Mouse (Mus musculus): Measurements from ENCODE around the gene Prkar1b. TPM values are rescaled to one million over a fixed set of nuclear protein-coding genes. Genes with fewer than 3 reads are reported as not detected.

The Prkar1b gene
- polyA plus RNA-seq, 1 experiment from 2014 or later: 25.8 TPM

- Histone ChIP-seq H3K9me3 (replicated peaks; ENCODE audit: control insufficient read depth, low read length) (no peaks in the 10 kb centered on the region), H3K27me3 (ENCODE audit: control insufficient read depth, insufficient read depth, low read length) (no peaks in the 10 kb centered on the region), H3K4me3 (replicated peaks; ENCODE audit: low read length) (no peak overlapping the region), H3K9ac (ENCODE audit: low read length) (no peak overlapping the region), H3K27ac (ENCODE audit: low read length) (no peak overlapping the region), H3K4me1 (ENCODE audit: control insufficient read depth, insufficient read depth, low read length) (no peaks in the 10 kb centered on the region), H3K4me2 (ENCODE audit: low read depth, low read length) (no peak overlapping the region), H3K36me3 (ENCODE audit: control insufficient read depth, insufficient read depth, low read length) (no peaks in the 10 kb centered on the region)
- 31% methylated on average over 7 of the region's 7 CpGs for WGBS
- no peak for ATAC-seq (ENCODE audit: insufficient read depth, low FRiP score)
These were observed 82.8 kb downstream of the Prkar1b start for GRCm38 (mm10) chr5:139066861-139067614.

GRCm38 (mm10) chr5:139064611-139065010 is 85.2 kb downstream of the Prkar1b start:
- no peak for ATAC-seq (ENCODE audit: insufficient read depth, low FRiP score)
- Histone ChIP-seq H3K9ac (ENCODE audit: low read length) (no peak overlapping the region), H3K4me3 (replicated peaks; ENCODE audit: low read length) (no peak overlapping the region), H3K4me1 (ENCODE audit: control insufficient read depth, insufficient read depth, low read length) (no peaks in the 10 kb centered on the region), H3K4me2 (ENCODE audit: low read depth, low read length) (no peak overlapping the region), H3K27ac (ENCODE audit: low read length) (no peak overlapping the region), H3K36me3 (ENCODE audit: control insufficient read depth, insufficient read depth, low read length) (no peaks in the 10 kb centered on the region), H3K9me3 (replicated peaks; ENCODE audit: control insufficient read depth, low read length) (no peaks in the 10 kb centered on the region), H3K27me3 (ENCODE audit: control insufficient read depth, insufficient read depth, low read length) (no peaks in the 10 kb centered on the region)
- WGBS: 53% methylated on average over 5 of the region's 5 CpGs

GRCm38 (mm10) chr5:139061680-139062079 is 88.1 kb downstream of the Prkar1b start:
- no peaks in the 10 kb centered on the region for H3K36me3 ChIP-seq (ENCODE audit: control insufficient read depth, insufficient read depth, low read length)
- ATAC-seq (ENCODE audit: insufficient read depth, low FRiP score): no peak
- no peaks in the 10 kb centered on the region for H3K4me1 ChIP-seq (ENCODE audit: control insufficient read depth, insufficient read depth, low read length)
- WGBS: 89% methylated on average over 5 of the region's 5 CpGs
- H3K9ac ChIP-seq (ENCODE audit: low read length): no peak overlapping the region
- no peak overlapping the region for H3K4me2 ChIP-seq (ENCODE audit: low read depth, low read length)
- no peak overlapping the region for H3K4me3 ChIP-seq (replicated peaks; ENCODE audit: low read length)
- H3K9me3 ChIP-seq (replicated peaks; ENCODE audit: control insufficient read depth, low read length): no peaks in the 10 kb centered on the region
- H3K27me3 ChIP-seq (ENCODE audit: control insufficient read depth, insufficient read depth, low read length): no peaks in the 10 kb centered on the region
- no peak overlapping the region for H3K27ac ChIP-seq (ENCODE audit: low read length)

- Histone ChIP-seq H3K4me3 (replicated peaks; ENCODE audit: low read length) (no peak overlapping the region), H3K27me3 (ENCODE audit: control insufficient read depth, insufficient read depth, low read length) (no peaks in the 10 kb centered on the region), H3K36me3 (ENCODE audit: control insufficient read depth, insufficient read depth, low read length) (no peaks in the 10 kb centered on the region), H3K9ac (ENCODE audit: low read length) (no peak overlapping the region), H3K4me2 (ENCODE audit: low read depth, low read length) (no peak overlapping the region), H3K27ac (ENCODE audit: low read length) (no peak overlapping the region), H3K4me1 (ENCODE audit: control insufficient read depth, insufficient read depth, low read length) (0 out of 2 replicates have a peak, but pooled peaks cover 4% of the 10 kb centered on the region), H3K9me3 (replicated peaks; ENCODE audit: control insufficient read depth, low read length) (no peaks in the 10 kb centered on the region)
- WGBS: 72% methylated on average over 12 of the region's 12 CpGs
- ATAC-seq (ENCODE audit: insufficient read depth, low FRiP score): no peak
These were observed 89.2 kb downstream of the Prkar1b start for GRCm38 (mm10) chr5:139060460-139061051.

GRCm38 (mm10) chr5:139053176-139053575 is 96.6 kb downstream of the Prkar1b start:
- H3K4me1 ChIP-seq (ENCODE audit: control insufficient read depth, insufficient read depth, low read length): 0 out of 2 replicates have a peak, but pooled peaks cover 4% of the 10 kb centered on the region
- no peak overlapping the region for H3K4me2 ChIP-seq (ENCODE audit: low read depth, low read length)
- H3K9me3 ChIP-seq (replicated peaks; ENCODE audit: control insufficient read depth, low read length): no peaks in the 10 kb centered on the region
- H3K27ac ChIP-seq (ENCODE audit: low read length): no peak overlapping the region
- no peak for ATAC-seq (ENCODE audit: insufficient read depth, low FRiP score)
- H3K9ac ChIP-seq (ENCODE audit: low read length): no peak overlapping the region
- H3K36me3 ChIP-seq (ENCODE audit: control insufficient read depth, insufficient read depth, low read length): no peaks in the 10 kb centered on the region
- WGBS: 76% methylated on average over 10 of the region's 10 CpGs
- no peaks in the 10 kb centered on the region for H3K27me3 ChIP-seq (ENCODE audit: control insufficient read depth, insufficient read depth, low read length)
- no peak overlapping the region for H3K4me3 ChIP-seq (replicated peaks; ENCODE audit: low read length)

- no peaks in the 10 kb centered on the region for H3K9me3 ChIP-seq (replicated peaks; ENCODE audit: control insufficient read depth, low read length)
- no peak overlapping the region for H3K27ac ChIP-seq (ENCODE audit: low read length)
- 0 out of 2 replicates have a peak, but pooled peaks cover 2% of the 10 kb centered on the region for H3K4me1 ChIP-seq (ENCODE audit: control insufficient read depth, insufficient read depth, low read length)
- no peak overlapping the region for H3K4me3 ChIP-seq (replicated peaks; ENCODE audit: low read length)
- no peak for ATAC-seq (ENCODE audit: insufficient read depth, low FRiP score)
- H3K9ac ChIP-seq (ENCODE audit: low read length): no peak overlapping the region
- H3K27me3 ChIP-seq (ENCODE audit: control insufficient read depth, insufficient read depth, low read length): no peaks in the 10 kb centered on the region
- WGBS: 84% methylated on average over 18 of the region's 18 CpGs
- no peak overlapping the region for H3K4me2 ChIP-seq (ENCODE audit: low read depth, low read length)
- no peaks in the 10 kb centered on the region for H3K36me3 ChIP-seq (ENCODE audit: control insufficient read depth, insufficient read depth, low read length)
These were observed 98.5 kb downstream of the Prkar1b start for GRCm38 (mm10) chr5:139051276-139051675.

- Histone ChIP-seq H3K36me3 (ENCODE audit: control insufficient read depth, insufficient read depth, low read length) (no peaks in the 10 kb centered on the region), H3K9me3 (replicated peaks; ENCODE audit: control insufficient read depth, low read length) (no peaks in the 10 kb centered on the region), H3K4me3 (replicated peaks; ENCODE audit: low read length) (no peak overlapping the region), H3K4me2 (ENCODE audit: low read depth, low read length) (no peak overlapping the region), H3K27me3 (ENCODE audit: control insufficient read depth, insufficient read depth, low read length) (no peaks in the 10 kb centered on the region), H3K9ac (ENCODE audit: low read length) (no peak overlapping the region), H3K4me1 (ENCODE audit: control insufficient read depth, insufficient read depth, low read length) (no peaks in the 10 kb centered on the region), H3K27ac (ENCODE audit: low read length) (no peak overlapping the region)
- WGBS: 79% methylated on average over 7 of the region's 7 CpGs
- no peak for ATAC-seq (ENCODE audit: insufficient read depth, low FRiP score)
These were observed 100.4 kb downstream of the Prkar1b start for GRCm38 (mm10) chr5:139049367-139049766.

- Histone ChIP-seq H3K36me3 (ENCODE audit: control insufficient read depth, insufficient read depth, low read length) (no peaks in the 10 kb centered on the region), H3K27me3 (ENCODE audit: control insufficient read depth, insufficient read depth, low read length) (no peaks in the 10 kb centered on the region), H3K9me3 (replicated peaks; ENCODE audit: control insufficient read depth, low read length) (no peaks in the 10 kb centered on the region), H3K4me3 (replicated peaks; ENCODE audit: low read length) (no peak overlapping the region), H3K27ac (ENCODE audit: low read length) (no peak overlapping the region), H3K4me1 (ENCODE audit: control insufficient read depth, insufficient read depth, low read length) (no peaks in the 10 kb centered on the region), H3K4me2 (ENCODE audit: low read depth, low read length) (no peak overlapping the region), H3K9ac (ENCODE audit: low read length) (no peak overlapping the region)
- 51% methylated on average over 2 of the region's 2 CpGs for WGBS
- no peak for ATAC-seq (ENCODE audit: insufficient read depth, low FRiP score)
These were observed 102.6 kb downstream of the Prkar1b start for GRCm38 (mm10) chr5:139047171-139047570.

- no peaks in the 10 kb centered on the region for H3K36me3 ChIP-seq (ENCODE audit: control insufficient read depth, insufficient read depth, low read length)
- H3K9ac ChIP-seq (ENCODE audit: low read length): no peak overlapping the region
- H3K27ac ChIP-seq (ENCODE audit: low read length): no peak overlapping the region
- H3K4me1 ChIP-seq (ENCODE audit: control insufficient read depth, insufficient read depth, low read length): no peaks in the 10 kb centered on the region
- no peaks in the 10 kb centered on the region for H3K27me3 ChIP-seq (ENCODE audit: control insufficient read depth, insufficient read depth, low read length)
- no peak for ATAC-seq (ENCODE audit: insufficient read depth, low FRiP score)
- no peak overlapping the region for H3K4me2 ChIP-seq (ENCODE audit: low read depth, low read length)
- WGBS: 58% methylated on average over 5 of the region's 5 CpGs
- no peaks in the 10 kb centered on the region for H3K9me3 ChIP-seq (replicated peaks; ENCODE audit: control insufficient read depth, low read length)
- H3K4me3 ChIP-seq (replicated peaks; ENCODE audit: low read length): no peak overlapping the region
These were observed 103.2 kb downstream of the Prkar1b start for GRCm38 (mm10) chr5:139046636-139047035.
